Mouse (Mus musculus) c-Kit-positive CD71-negative TER-119-negative erythroid progenitor cells, embryonic 14.5 days (primary cell): Measurements from ENCODE around the gene Olfr20.
"Not testable (repeated sequence)": the region's sequence is repeated elsewhere in the genome, so short reads cannot be mapped to it uniquely, and the experiment has no call there.

Experiments
- DNase-seq: peaks from one replicate; pipeline ENCODE4 v3.0.0-alpha.2; 2013; ENCODE audit warnings: low read depth

Gene Olfr20

DNA sequence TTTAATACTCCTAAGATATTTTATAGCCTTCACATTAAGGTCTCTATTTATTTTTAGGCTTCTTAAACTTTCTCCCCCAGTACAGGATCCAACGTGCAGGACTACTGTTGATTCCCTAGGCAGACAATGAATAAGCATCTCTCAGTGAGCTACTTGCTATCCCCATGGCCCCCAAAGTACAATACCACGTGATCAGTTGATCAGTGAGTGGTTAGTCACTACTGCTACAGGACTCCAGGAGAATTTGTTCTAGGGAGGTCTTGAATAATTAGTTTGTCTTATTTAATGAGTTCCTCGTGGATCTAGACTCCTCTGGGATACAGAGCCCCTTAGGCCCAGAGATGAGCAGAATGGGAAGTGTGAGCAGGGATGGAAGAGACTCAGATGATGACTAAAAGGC is at the start of gene Olfr20:
Gene Olfr20, plus strand, starts transcription at position 301 of the 400 bp plus-strand sequence.
- DNase-seq = no peak

- no peak for DNase-seq
Observed at GRCm38 (mm10) chr11:73303123-73303522, 47.5 kb upstream of the Olfr20 start.

- DNase-seq = no peak
Observed at GRCm38 (mm10) chr11:73315961-73316360, 34.6 kb upstream of the Olfr20 start.

- not testable (repeated sequence) for DNase-seq
Observed at GRCm38 (mm10) chr11:73318581-73318980, 32.0 kb upstream of the Olfr20 start.

DNA sequence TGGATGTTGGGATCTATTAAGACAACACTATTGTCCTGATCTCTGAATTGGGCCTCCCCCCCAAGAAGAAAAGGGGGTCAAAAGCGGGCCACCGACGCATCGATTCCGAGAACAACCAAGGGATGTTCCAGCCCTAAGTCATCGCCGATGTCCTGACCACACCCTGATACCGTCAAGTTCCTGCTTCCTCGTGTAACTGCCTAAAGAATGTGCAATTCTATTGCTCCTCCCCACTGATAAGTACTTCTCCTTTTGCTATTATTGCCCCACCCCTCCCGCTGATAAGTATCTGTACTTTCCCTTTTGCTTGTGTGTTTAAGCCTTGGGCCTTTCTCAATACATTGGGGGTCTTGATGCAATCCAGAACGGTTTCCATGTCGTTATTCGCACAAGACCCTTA is 29.5 kb upstream of the Olfr20 start:
- DNase-seq = not testable (repeated sequence)

DNA sequence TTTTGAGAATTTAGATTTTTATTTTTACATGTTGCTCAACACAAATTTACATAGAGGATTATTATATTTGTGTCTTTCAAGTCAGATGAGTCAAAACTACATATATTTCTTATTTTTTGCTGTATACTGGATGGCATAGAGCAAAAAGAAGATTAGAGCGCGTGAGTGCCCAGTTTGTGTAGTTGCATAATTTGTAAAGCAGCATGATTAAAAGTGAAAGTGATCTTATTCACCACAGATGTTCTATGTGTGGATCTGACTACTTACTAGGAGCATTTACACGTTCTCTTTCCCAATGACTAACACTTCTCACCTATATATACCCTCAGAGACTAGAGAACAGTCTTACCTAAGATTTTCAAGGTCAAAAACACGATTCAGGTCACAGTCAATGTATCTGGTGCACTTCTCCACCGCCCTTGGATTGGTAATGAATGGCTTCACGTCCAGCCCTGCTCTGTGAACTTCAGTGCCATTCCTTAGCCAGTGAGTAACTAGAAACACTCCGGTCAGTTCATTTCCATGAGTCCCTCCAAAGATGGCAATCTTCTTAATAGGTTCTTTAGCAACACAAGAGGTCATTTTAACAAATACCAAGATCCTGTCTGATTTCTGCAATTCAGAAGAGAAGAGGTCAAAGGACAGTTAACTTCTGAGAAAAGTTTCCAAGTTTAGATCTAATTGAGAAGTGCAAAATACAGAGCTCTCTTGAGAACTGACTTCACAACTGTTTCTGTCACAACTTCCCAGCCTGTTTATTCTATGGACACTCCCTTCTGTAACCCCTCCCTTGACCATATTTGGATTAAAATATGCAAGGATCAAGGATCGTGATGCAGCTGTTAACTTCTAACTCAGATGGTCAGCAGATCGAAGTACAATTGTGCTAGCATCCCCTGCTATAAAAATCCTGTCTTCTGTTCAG is 26.4 kb upstream of the Olfr20 start:
- DNase-seq = no peak

- DNase-seq = no peak
Observed at GRCm38 (mm10) chr11:73326485-73326886, 24.1 kb upstream of the Olfr20 start.

DNA sequence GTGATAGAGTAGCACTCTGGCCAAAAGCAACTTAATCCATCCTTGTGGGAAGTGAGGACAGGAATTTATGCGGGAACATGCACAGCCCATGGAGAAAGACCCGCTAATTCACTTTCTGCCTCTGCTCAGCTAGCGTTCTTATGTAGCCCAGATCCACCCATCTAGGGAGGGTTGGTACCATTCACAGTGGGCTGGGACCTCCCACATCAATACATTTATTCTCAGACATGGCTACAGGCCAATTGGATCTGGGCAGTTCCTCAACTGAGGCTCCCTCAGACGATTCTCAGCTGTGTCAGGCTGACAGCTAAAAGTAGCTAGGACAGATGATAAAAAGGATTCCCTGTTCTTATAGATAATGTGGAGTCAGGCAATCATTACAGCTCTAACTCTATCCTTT is 23.2 kb upstream of the Olfr20 start:
- DNase-seq = no peak

GRCm38 (mm10) chr11:73329442-73329841 is 21.1 kb upstream of the Olfr20 start, which contains the start of the genes Aspa, Gm49340 and Spata22:
Gene Aspa, minus strand, starts transcription at chr11:73329596.
Gene Gm49340, plus strand, starts transcription at chr11:73329741.
Gene Spata22, plus strand, starts transcription at chr11:73329741.
- no peak for DNase-seq

DNA sequence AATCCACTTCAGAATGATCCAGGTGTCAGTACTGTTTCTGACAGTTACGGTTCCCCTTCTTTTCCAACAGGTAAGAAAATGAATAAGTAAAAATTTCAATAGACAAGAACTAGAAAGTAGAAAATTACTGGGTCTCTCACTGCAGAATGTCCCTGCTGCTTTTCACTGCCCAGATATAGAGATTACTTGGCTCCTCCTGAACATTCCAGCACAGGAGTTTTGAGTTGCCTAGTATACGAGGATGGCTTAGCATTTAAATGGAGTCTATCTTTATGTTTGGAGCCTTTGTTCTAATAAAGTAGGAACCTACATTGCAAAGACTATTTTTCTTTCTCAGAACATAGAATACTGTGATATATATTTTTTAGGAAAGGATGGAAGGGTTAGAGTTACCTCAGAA is 17.2 kb upstream of the Olfr20 start:
- no peak for DNase-seq

DNA sequence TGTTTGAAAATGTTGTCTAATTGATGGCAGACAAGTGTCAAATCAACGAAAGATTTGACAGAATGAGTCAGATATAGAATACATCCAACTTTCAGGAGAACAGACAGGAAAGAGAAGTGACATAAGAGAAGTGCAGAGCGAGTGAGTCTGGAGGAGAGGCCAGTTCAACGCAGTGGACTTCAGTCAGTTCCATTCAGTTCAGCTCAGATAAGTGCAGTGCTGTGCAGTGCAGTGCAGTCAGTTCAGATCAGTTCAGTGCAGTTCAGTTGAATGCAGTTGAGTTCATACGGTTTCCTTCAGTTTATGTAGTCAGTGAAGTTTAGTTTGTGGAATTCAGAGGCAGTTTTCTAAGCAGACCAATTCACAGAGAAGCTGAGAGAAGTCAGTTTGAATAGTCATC is 13.7 kb upstream of the Olfr20 start:
- DNase-seq = no peak

- DNase-seq = no peak
Observed at GRCm38 (mm10) chr11:73370946-73371345, 20.4 kb downstream of the Olfr20 start, which contains the start of gene Olfr376. Gene Olfr376, plus strand, starts transcription at chr11:73371246.

GRCm38 (mm10) chr11:73395374-73395773 is 44.8 kb downstream of the Olfr20 start:
- no peak for DNase-seq

- DNase-seq = no peak
Observed at GRCm38 (mm10) chr11:73399514-73399913, 48.9 kb downstream of the Olfr20 start, which contains the start of gene Olfr1. Gene Olfr1, minus strand, starts transcription at chr11:73399614.
